Mouse (Mus musculus): ENCODE data around the gene Slc13a4.

Gene Slc13a4

GRCm38 (mm10) chr6:35298323-35298722 lies 9.6 kb downstream of the Slc13a4 start:
- DNase-seq = no peak

GRCm38 (mm10) chr6:35297516-35298227 lies 10.3 kb downstream of the Slc13a4 start:
- no peak for DNase-seq

GRCm38 (mm10) chr6:35297001-35297400 lies 10.9 kb downstream of the Slc13a4 start:
- DNase-seq = peak; percentile 40

- DNase-seq = no peak
These were observed 13.0 kb downstream of the Slc13a4 start for GRCm38 (mm10) chr6:35294964-35295363.

GRCm38 (mm10) chr6:35289676-35290075 lies 18.3 kb downstream of the Slc13a4 start:
- DNase-seq = no peak

GRCm38 (mm10) chr6:35288920-35289319 lies 19.0 kb downstream of the Slc13a4 start:
- no peak for DNase-seq

GRCm38 (mm10) chr6:35288114-35288761 lies 19.7 kb downstream of the Slc13a4 start:
- peak; percentile 72 for DNase-seq

- DNase-seq = peak; percentile 40
These were observed 28.6 kb downstream of the Slc13a4 start for GRCm38 (mm10) chr6:35279306-35279705.

- DNase-seq = no peak
These were observed 29.9 kb downstream of the Slc13a4 start for GRCm38 (mm10) chr6:35277903-35278587.

- DNase-seq = peak; percentile 73
These were observed 34.4 kb downstream of the Slc13a4 start for GRCm38 (mm10) chr6:35273391-35274082.

- peak; percentile 29 for DNase-seq
These were observed 35.8 kb downstream of the Slc13a4 start for GRCm38 (mm10) chr6:35271868-35272765.

- DNase-seq = peak; percentile 14
These were observed 36.7 kb downstream of the Slc13a4 start for GRCm38 (mm10) chr6:35271094-35271855.

GRCm38 (mm10) chr6:35269643-35270042 lies 38.3 kb downstream of the Slc13a4 start:
- no peak for DNase-seq

- DNase-seq = no peak
These were observed 39.2 kb downstream of the Slc13a4 start for GRCm38 (mm10) chr6:35268711-35269110.

- peak; percentile 30 for DNase-seq
These were observed 42.2 kb downstream of the Slc13a4 start for GRCm38 (mm10) chr6:35265580-35266278.

GRCm38 (mm10) chr6:35260531-35260930 lies 47.4 kb downstream of the Slc13a4 start:
- DNase-seq = no peak

- DNase-seq = no peak
These were observed 48.4 kb downstream of the Slc13a4 start for GRCm38 (mm10) chr6:35259526-35259925.

GRCm38 (mm10) chr6:35258922-35259321 lies 49.0 kb downstream of the Slc13a4 start:
- no peak for DNase-seq

GRCm38 (mm10) chr6:35257626-35258190 lies 50.2 kb downstream of the Slc13a4 start:
- DNase-seq = no peak

- peak; percentile 68 for DNase-seq
These were observed 51.2 kb downstream of the Slc13a4 start for GRCm38 (mm10) chr6:35256691-35257090.

Data from kidney, postnatal 10 days (tissue).